Mouse (Mus musculus) bone marrow macrophage, adult 2 months (primary cell): Measurements from ENCODE around the gene Asic4.

ENCODE experiments used
- CTCF ChIP-seq: IDR thresholded peaks from 2 replicates; pipeline ENCODE4 v1.5.1; 2012; ENCODE audit warnings: low read depth, mild to moderate bottlenecking, low read length, moderate library complexity
- POLR2A ChIP-seq: IDR thresholded peaks from 2 replicates; pipeline ENCODE4 v1.6.1; 2012; ENCODE audit warnings: mild to moderate bottlenecking, low read depth, low read length, borderline replicate concordance

GRCm38 (mm10) chr1:75435475-75436328 is 14.5 kb upstream of the Asic4 start, which contains the start of gene Gmppa:
- no peak for TF ChIP-seq CTCF
- 0 out of 2 replicates have a peak, but pooled peaks have one; percentile 5 for TF ChIP-seq POLR2A
